Mouse (Mus musculus) cerebellum, adult 2 months (tissue): ENCODE data around the gene Prkce.

Experiments
- CTCF ChIP-seq: fragments of 200-500 bp; IDR thresholded peaks from 2 replicates; pipeline ENCODE4 v1.5.1; 2011; ENCODE audit warnings: low read depth, mild to moderate bottlenecking, control low read depth, low read length, moderate library complexity, borderline replicate concordance; ENCODE audit not compliant: insufficient read depth
- POLR2A ChIP-seq: fragments of 200-500 bp; IDR thresholded peaks from 2 replicates; pipeline ENCODE4 v1.6.1; 2011; ENCODE audit warnings: low read length, control low read depth, borderline replicate concordance; ENCODE audit not compliant: insufficient read depth

- TF ChIP-seq CTCF (no peak), POLR2A (no peak)
Observed at GRCm38 (mm10) chr17:86329273-86330075, 161.9 kb downstream of the Prkce start.
